Mouse (Mus musculus) midbrain, embryonic 12.5 days (tissue): Measurements from ENCODE around the gene Armh3. TPM values are rescaled to one million over a fixed set of nuclear protein-coding genes. Genes with fewer than 3 reads are reported as not detected.

Experiments
- ATAC-seq: fragments of 200-750 bp; cut with Nextera tagmentation; 2 replicates; pipeline ENCODE4 v1.8.0; 2017; ENCODE audit warnings: low read depth, moderate TSS enrichment, moderate library complexity; ENCODE audit not compliant: low FRiP score
- H3K27ac ChIP-seq: fragments of 300-500 bp; sonication (generic); replicated peaks from 2 replicates; pipeline ENCODE4 v1.5.1; 2016; ENCODE audit warnings: mild to moderate bottlenecking
- H3K27me3 ChIP-seq: fragments of 300-500 bp; sonication (generic); 2 replicates; pipeline ENCODE4 v1.6.1; 2016; ENCODE audit warnings: mild to moderate bottlenecking
- H3K36me3 ChIP-seq: fragments of 300-500 bp; sonication (generic); 2 replicates; pipeline ENCODE4 v1.6.1; 2016
- H3K4me1 ChIP-seq: fragments of 300-500 bp; sonication (generic); 2 replicates; pipeline ENCODE4 v1.6.1; 2016
- H3K4me2 ChIP-seq: fragments of 300-500 bp; sonication (generic); replicated peaks from 2 replicates; pipeline ENCODE4 v1.6.1; 2016; ENCODE audit warnings: mild to moderate bottlenecking, moderate library complexity
- H3K4me3 ChIP-seq: fragments of 300-500 bp; sonication (generic); 2 replicates; pipeline ENCODE4 v1.5.1; 2016; ENCODE audit warnings: mild to moderate bottlenecking
- H3K9ac ChIP-seq: fragments of 300-500 bp; sonication (generic); replicated peaks from 2 replicates; pipeline ENCODE4 v1.6.1; 2016; ENCODE audit warnings: mild to moderate bottlenecking, moderate library complexity
- H3K9me3 ChIP-seq: fragments of 300-500 bp; sonication (generic); 2 replicates; pipeline ENCODE4 v1.6.1; 2016; ENCODE audit warnings: mild to moderate bottlenecking
- WGBS: fragments of 180-500 bp; shearing (Covaris S2); methylation state at CpG from one replicate; pipeline ENCODE4 v1.1.7; 2016; 5-methylcytosine and 5-hydroxymethylcytosine counted together
- polyA plus RNA-seq: library from polyadenylated mRNA; unstranded; fragments of >200 nt; fragmentation: Nextera tagmentation; extraction: Ambion mirVana; gene quantifications from 2 replicates; pipeline ENCODE4 v1.2.1, GENCODE M21; 2016

The Armh3 gene
- polyA plus RNA-seq, 1 experiment from 2014 or later = 20.9 TPM

- peaks cover 6% of the 10 kb centered on the region; the same call in 1 of the 2 replicates for H3K27me3 ChIP-seq
- H3K4me2 ChIP-seq = no peak overlapping the region
- H3K4me1 ChIP-seq = peaks cover 4% of the 10 kb centered on the region; the same call in 1 of the 2 replicates
- H3K9ac ChIP-seq = no peak overlapping the region
- no peak overlapping the region for H3K27ac ChIP-seq
- 80% methylated on average over 7 of the region's 7 CpGs for WGBS
- no peak for ATAC-seq
- H3K4me3 ChIP-seq = no peak overlapping the region
- H3K9me3 ChIP-seq = no peaks in the 10 kb centered on the region
- no peaks in the 10 kb centered on the region for H3K36me3 ChIP-seq
Measured at GRCm38 (mm10) chr19:45789365-45789764, 208.9 kb downstream of the Armh3 start.

GRCm38 (mm10) chr19:45788337-45788736, 210.0 kb downstream of the Armh3 start:
- no peak overlapping the region for H3K4me3 ChIP-seq
- H3K27me3 ChIP-seq = no peaks in the 10 kb centered on the region
- WGBS = 93% methylated on average over 4 of the region's 4 CpGs
- H3K9ac ChIP-seq = no peak overlapping the region
- H3K4me1 ChIP-seq = peaks cover 9% of the 10 kb centered on the region
- no peak overlapping the region for H3K27ac ChIP-seq
- no peak for ATAC-seq
- no peaks in the 10 kb centered on the region for H3K36me3 ChIP-seq
- H3K4me2 ChIP-seq = no peak overlapping the region
- no peaks in the 10 kb centered on the region for H3K9me3 ChIP-seq

DNA sequence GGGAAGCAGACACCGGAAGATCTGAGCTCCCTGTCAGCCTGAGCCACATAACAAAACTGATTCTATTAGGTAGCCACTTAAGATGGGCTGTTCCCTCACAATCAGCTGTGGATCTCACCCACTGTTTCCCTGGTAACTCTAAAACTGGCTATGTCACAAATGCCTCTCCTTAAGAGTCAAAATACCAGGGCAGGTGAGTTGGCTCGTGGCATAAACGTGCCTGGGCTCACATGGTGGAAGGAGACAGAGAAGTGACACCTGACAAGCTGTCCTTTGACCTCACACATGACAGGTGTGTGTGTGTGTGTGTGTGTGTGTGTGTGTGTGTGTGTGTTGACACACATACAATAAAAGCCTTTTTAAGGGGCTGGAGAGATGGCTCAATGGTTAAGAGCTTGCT, 210.8 kb downstream of the Armh3 start:
- no peaks in the 10 kb centered on the region for H3K9me3 ChIP-seq
- WGBS = 78% methylated on average over 3 of the region's 3 CpGs
- H3K4me1 ChIP-seq = peaks cover 5% of the 10 kb centered on the region; the same call in 1 of the 2 replicates
- H3K9ac ChIP-seq = no peak overlapping the region
- no peaks in the 10 kb centered on the region for H3K27me3 ChIP-seq
- no peak overlapping the region for H3K4me2 ChIP-seq
- no peak for ATAC-seq
- no peak overlapping the region for H3K27ac ChIP-seq
- H3K4me3 ChIP-seq = no peak overlapping the region
- no peaks in the 10 kb centered on the region for H3K36me3 ChIP-seq

DNA sequence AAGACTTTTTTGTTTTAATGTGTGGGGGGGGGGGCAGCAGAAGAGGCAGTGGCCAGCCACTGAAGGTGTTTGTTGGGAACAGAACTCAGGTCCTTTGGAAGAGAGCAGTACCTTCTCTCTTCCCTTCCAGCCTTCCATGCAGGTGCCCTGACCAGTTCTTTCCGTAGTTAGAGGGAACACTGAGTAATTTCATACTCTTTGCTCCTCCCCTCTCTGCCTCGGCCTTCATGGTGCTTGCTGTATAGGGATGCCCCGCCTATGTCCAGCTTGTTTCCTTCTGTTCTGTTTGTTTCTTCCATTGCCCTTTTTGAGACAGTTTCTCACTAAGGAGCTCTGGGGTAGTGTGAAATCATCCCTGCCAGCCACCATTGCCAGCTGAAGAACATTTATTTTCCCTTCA, 212.8 kb downstream of the Armh3 start:
- Histone ChIP-seq H3K4me3 (no peak overlapping the region), H3K36me3 (0 out of 2 replicates have a peak, but pooled peaks cover 1% of the 10 kb centered on the region), H3K27ac (no peak overlapping the region), H3K4me1 (peaks cover 21% of the 10 kb centered on the region), H3K4me2 (no peak overlapping the region), H3K27me3 (no peaks in the 10 kb centered on the region), H3K9ac (no peak overlapping the region), H3K9me3 (no peaks in the 10 kb centered on the region)
- ATAC-seq = no peak
- WGBS = 57% methylated on average over 3 of the region's 3 CpGs

GRCm38 (mm10) chr19:45783933-45784576, 214.2 kb downstream of the Armh3 start:
- peak overlapping the region; percentile 35; the same call in 1 of the 2 replicates for H3K9ac ChIP-seq

DNA sequence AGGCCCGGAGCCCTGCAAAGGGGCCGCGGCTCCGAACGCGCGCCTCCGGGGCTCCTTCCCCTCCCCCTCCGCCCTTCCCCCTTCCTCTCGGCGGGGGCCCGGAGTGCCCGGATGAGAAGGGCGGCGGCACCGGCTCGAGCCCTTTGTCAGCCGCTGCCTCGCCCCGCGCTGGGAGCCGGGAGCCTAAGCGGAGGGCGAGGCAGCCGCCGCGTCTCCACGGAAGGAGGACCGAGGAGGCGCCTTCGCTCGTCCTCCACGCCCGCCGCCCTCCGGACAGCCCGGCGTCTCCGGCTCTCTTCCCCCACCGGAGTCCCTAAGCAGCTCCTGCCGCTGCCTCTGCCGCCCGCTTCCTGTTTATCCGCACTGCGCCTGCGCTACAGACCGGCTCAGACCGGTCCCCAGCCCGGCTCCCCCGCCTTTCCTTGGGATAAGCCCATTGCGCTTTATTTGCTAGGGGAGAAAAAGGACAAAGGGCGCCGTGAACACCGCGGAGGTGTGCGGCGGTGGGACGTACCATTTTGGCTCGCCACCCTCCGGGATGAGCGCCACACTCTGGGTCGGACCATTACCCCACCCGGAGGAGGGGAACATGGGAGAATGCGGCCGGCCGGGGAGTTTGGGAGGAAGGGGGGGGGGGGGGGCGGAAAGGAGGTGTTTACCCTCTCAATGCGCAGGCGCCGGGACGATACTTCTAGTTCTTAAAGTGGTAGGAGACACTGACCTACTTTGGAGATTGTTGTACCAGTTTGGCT, 214.9 kb downstream of the Armh3 start, which contains the start of gene Mgea5:
Mgea5 (minus strand) TSS at position 657 of the 752 bp plus-strand sequence.
- ATAC-seq = peak; percentile 97
- Histone ChIP-seq H3K4me2 (peak within 1 kb of the TSS; percentile 70), H3K9me3 (no peaks in the 10 kb centered on the region), H3K4me3 (peak within 1 kb of the TSS; percentile 99), H3K36me3 (peaks cover 22% of the 10 kb centered on the region), H3K27ac (peak within 1 kb of the TSS; percentile 99), H3K27me3 (no peaks in the 10 kb centered on the region), H3K9ac (peak within 1 kb of the TSS; percentile 99), H3K4me1 (peaks cover 33% of the 10 kb centered on the region)
- under 1% methylated on average over 61 of the region's 71 CpGs for WGBS

More at GRCm38 (mm10) chr19:45783933-45784576, 214.2 kb downstream of the Armh3 start:
- peaks cover 32% of the 10 kb centered on the region for H3K4me1 ChIP-seq
- peak overlapping the region; percentile 99 for H3K4me3 ChIP-seq
- H3K9me3 ChIP-seq = no peaks in the 10 kb centered on the region
- no peaks in the 10 kb centered on the region for H3K27me3 ChIP-seq
- H3K27ac ChIP-seq = peak overlapping the region; percentile 58; the same call in 1 of the 2 replicates
- peaks cover 15% of the 10 kb centered on the region for H3K36me3 ChIP-seq
- peak overlapping the region; percentile 62 for H3K4me2 ChIP-seq
- WGBS = 37% methylated on average over 17 of the region's 17 CpGs
- no peak for ATAC-seq

GRCm38 (mm10) chr19:45782315-45783001, 215.8 kb downstream of the Armh3 start:
- 1% methylated on average over 33 of the region's 36 CpGs for WGBS
- no peaks in the 10 kb centered on the region for H3K9me3 ChIP-seq
- H3K4me1 ChIP-seq = peaks cover 33% of the 10 kb centered on the region
- peak overlapping the region; percentile 99 for H3K27ac ChIP-seq
- peak overlapping the region; percentile 99 for H3K9ac ChIP-seq
- H3K4me2 ChIP-seq = peak overlapping the region; percentile 70
- H3K4me3 ChIP-seq = peak overlapping the region; percentile 99
- H3K36me3 ChIP-seq = peaks cover 31% of the 10 kb centered on the region
- no peaks in the 10 kb centered on the region for H3K27me3 ChIP-seq
- ATAC-seq = peak; percentile 58; the same call in 1 of the 2 replicates

DNA sequence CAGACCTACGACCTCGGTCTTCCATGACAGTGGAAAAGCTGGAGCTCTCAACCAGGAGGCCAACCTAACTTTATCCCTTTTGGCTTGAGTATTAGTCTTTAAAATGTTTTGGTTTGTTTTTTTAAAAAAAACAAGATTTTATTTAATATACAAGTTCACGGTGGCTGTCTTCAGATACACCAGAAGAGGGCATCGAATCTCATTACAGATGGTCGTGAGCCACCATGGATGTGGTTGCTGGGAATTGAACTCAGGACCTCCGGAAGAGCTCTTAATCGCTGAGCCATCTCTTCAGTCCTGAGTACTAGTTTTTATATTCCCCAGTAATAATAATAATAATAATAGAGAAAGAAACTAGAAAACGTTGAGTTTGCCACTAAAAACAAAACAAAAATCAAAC, 216.6 kb downstream of the Armh3 start:
- peak overlapping the region; percentile 7 for H3K9ac ChIP-seq
- ATAC-seq = no peak
- no peaks in the 10 kb centered on the region for H3K9me3 ChIP-seq
- WGBS = 65% methylated on average over 8 of the region's 8 CpGs
- H3K4me3 ChIP-seq = peak overlapping the region; percentile 99
- H3K4me1 ChIP-seq = peaks cover 33% of the 10 kb centered on the region
- H3K27ac ChIP-seq = no peak overlapping the region
- peaks cover 38% of the 10 kb centered on the region for H3K36me3 ChIP-seq
- peak overlapping the region; percentile 70 for H3K4me2 ChIP-seq
- H3K27me3 ChIP-seq = no peaks in the 10 kb centered on the region

DNA sequence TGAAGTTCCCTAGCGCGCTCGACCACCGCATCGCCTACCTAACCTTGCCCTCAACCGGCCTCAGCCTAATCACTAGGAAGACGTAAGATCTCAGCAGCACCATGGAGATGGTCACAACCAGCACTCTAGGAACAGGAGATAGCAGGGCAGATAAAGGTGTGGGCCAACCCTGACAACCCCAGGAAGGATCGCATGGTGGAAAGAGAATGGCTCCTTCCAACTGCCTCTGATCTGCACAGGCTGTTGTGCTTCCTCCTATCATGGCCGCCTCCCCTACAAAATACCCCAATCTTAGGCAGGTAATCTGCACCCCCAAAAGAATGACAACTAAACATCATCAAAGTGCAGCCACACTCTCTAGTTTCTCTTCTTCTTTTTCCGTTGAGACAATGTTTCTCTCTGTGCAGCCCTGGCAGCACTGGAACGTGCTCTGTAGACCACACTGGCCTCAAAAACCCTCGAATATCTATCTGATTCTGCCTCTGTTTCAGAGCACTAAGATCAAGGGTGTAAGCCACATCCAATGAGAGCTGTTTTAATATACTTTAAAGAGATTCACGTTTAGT, 217.9 kb downstream of the Armh3 start:
- Histone ChIP-seq H3K27me3 (no peaks in the 10 kb centered on the region), H3K27ac (no peak overlapping the region), H3K4me3 (0 out of 2 replicates have a peak overlapping the region, but pooled peaks have one; percentile 1), H3K4me1 (peaks cover 33% of the 10 kb centered on the region), H3K36me3 (peaks cover 50% of the 10 kb centered on the region), H3K9me3 (no peaks in the 10 kb centered on the region), H3K4me2 (peak overlapping the region; percentile 70), H3K9ac (no peak overlapping the region)
- ATAC-seq = no peak
- 91% methylated on average over 13 of the region's 13 CpGs for WGBS

DNA sequence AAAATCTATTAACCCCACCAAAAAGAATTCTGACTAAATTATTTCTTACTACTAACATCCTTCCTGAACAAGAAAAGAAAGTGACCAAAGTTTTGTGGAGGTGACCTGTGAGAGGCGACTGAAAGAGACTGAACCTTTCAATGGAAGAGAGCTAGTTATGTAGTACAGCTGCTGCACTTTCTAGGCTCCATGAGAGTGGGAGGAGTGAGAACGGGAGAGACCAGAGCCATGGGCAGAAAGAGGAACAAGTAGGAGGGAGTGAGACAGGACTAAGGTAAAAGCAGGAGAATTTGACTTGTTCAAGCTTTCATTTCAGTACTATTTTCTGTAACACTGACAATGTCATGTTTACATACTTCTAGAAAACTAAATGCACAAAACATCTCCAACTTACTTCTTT, 222.8 kb downstream of the Armh3 start:
- no peak overlapping the region for H3K4me2 ChIP-seq
- H3K4me3 ChIP-seq = no peak overlapping the region
- no peak overlapping the region for H3K9ac ChIP-seq
- peaks cover 12% of the 10 kb centered on the region for H3K4me1 ChIP-seq
- H3K27ac ChIP-seq = no peak overlapping the region
- no peaks in the 10 kb centered on the region for H3K9me3 ChIP-seq
- WGBS = 86% methylated on average over 2 of the region's 2 CpGs
- H3K36me3 ChIP-seq = peaks cover 98% of the 10 kb centered on the region
- ATAC-seq = no peak
- H3K27me3 ChIP-seq = no peaks in the 10 kb centered on the region

- Histone ChIP-seq H3K9me3 (no peaks in the 10 kb centered on the region), H3K36me3 (peaks cover 97% of the 10 kb centered on the region), H3K4me3 (no peak overlapping the region), H3K9ac (no peak overlapping the region), H3K4me2 (no peak overlapping the region), H3K27me3 (no peaks in the 10 kb centered on the region), H3K27ac (no peak overlapping the region), H3K4me1 (no peaks in the 10 kb centered on the region)
- 92% methylated on average over 5 of the region's 5 CpGs for WGBS
- ATAC-seq = no peak
Measured at GRCm38 (mm10) chr19:45771501-45771900, 226.8 kb downstream of the Armh3 start.
